Mouse (Mus musculus): ENCODE data around the gene Morn1. TPM values are rescaled to one million over a fixed set of nuclear protein-coding genes. Genes with fewer than 3 reads are reported as not detected.

Morn1 gene
- total RNA-seq, 2 experiments from 2014 or later: 1.8 to 7.6 TPM

DNA sequence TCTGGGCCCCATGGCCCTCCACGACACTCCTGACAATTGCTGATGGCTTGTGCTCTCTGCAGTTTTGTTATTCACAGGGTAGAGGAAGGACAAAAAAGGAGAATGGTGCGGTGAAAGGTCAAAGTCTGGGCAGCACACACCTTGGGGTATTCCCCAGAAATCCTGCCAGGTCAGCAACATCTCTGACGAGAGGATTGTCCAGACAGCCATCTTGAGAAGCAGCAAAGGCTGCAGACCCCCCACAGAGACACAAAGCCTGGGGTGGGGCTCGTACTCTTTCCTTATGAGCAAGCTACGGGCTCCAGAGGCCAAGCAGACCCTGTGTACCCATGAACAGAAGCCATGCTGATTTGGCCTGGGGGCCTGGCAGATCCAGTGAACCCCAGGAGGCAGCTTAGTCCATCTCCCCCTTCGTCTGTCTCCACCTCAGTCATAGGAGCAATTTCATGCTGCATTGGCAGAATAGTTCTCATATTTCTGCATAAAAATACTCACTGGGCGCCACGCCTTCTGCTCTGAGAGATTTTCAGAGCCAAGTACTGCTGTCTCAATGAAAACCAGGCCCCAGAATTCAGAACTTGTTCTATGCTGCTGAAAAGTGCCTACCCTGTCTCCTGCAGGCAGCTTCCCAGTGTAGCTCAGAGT is 27.5 kb downstream of the Morn1 start:
- ATAC-seq (replicated peaks; ENCODE audit: low FRiP score, low TSS enrichment, poor library complexity, severe bottlenecking): no peak

DNA sequence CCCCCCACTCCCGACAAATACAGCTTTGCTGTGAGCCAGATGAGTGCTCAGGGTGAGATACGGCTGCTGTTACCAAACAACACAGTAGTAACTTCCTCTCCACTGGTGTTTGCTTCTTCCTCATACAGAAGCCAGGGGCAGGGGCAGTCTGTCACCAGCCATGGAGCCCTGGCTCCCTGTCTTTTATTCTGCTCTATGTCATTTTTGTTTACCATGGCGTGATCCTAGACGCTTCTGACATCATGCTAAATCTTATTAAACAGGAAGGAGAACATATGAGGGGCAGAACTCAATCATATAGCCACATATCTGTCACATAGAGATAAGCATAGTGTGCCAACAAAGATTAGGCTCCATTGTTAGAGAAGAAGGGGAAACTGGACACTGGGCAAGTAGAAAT is 30.2 kb downstream of the Morn1 start:
- peak; percentile 39 for ATAC-seq (replicated peaks; ENCODE audit: low FRiP score, low TSS enrichment, poor library complexity, severe bottlenecking)

DNA sequence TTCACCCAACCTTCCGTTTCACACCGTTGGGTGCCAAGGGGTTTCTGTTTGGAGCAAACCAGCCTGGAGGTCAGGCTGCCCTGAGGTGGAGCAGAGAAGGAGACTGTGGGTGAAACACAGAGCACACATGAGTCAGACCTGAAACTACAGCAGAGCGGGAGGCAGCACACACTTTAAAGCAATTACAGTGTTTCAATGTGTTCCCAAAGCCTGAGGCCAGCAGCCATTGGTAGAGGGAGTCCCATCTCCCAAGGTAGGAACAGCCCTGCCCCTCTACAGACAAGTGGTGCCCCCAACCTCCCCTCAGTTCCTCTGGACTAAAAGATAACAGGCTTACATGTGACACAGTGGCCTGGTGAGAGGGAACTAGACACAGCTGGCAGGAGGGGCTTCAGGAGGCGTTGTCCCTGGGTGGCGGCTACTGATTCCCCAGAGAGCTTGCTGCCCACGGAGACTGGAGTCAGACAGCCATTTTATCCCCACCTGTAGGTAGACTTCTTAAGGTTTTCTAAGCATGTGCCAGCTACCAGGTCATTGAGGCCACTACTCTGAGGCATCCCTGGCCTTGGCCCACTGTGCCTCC is 31.1 kb downstream of the Morn1 start:
- ATAC-seq (replicated peaks; ENCODE audit: low FRiP score, low TSS enrichment, poor library complexity, severe bottlenecking): peak; percentile 63

DNA sequence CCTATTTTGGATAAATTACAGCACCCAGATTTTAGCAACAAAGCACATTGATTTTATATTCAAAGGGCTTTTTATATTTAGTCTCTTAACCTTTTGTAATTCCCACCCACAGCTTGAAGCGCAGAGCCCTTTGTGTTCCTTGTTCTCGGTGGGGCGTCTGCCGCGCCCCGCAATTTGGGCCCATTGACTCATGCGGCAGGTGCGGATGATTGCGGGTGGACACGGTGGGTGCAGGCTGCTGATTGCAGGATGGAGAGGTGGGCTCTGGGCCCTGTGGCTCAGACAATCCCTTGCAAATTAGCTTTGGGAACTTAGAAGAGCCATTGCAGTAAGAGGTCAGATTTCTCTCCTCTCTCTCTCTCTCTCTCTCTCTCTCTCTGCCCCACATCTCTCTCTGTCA is 31.9 kb downstream of the Morn1 start:
- no peak for ATAC-seq (replicated peaks; ENCODE audit: low FRiP score, low TSS enrichment, poor library complexity, severe bottlenecking)

DNA sequence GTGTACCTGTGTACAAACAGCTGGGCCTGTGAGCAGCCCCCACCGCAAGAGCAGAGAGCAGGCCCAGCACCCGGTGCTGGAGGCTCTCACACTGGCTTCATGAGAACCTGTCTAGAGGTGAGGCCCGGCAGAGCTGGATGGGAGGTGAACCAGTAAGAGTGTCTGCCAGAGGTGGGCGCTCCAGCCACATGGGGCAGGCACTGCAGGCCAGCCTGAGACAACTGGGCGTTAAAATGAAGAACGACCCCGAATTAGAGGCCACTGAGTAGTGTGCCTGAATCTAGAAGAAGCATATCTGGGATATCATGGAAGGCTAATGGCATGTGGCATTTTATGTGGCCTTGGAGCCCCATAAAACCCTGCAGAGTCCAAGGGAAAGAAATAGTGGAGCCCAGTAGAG is 33.7 kb downstream of the Morn1 start:
- no peak for ATAC-seq (replicated peaks; ENCODE audit: low FRiP score, low TSS enrichment, poor library complexity, severe bottlenecking)

DNA sequence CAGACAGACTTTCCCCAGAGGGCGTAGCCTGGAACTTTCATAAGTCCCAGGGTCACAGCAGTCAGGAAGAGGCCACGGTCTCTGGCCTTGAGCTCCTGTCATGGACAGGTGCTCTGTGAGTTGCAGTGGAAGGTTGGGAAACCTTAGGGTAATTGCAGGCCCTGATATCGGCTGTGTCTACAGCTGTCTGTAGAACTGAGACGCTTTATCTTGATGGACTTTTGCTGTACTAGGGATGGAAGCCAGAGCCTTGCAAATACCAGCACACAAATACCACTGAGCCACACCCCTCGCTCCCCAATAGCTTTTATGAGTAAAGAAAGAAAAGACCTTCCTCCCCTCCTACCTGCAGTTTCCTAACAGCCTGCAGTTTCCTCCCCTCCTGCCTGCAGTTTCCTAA is 34.2 kb downstream of the Morn1 start:
- ATAC-seq (replicated peaks; ENCODE audit: low FRiP score, low TSS enrichment, poor library complexity, severe bottlenecking): peak; percentile 43

DNA sequence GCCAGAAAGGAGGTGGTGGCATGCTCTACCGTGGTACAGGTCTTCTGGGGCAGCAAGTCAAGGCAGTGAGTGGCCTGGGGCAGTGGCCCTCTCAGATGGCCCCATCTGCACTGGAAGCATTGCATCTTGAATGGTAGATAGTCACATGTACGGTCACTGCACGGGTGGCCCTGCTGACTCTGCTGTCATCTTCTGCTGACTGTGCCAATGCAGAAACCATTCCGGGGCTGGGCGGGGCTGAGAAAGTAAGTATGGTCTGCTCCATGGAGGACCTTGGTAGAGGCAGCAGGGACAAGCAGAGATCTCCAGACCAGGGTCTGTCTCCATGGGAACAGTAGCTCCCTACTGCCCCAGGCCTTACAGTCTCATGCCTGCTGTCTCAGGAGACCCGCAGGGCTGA is 34.8 kb downstream of the Morn1 start:
- ATAC-seq (replicated peaks; ENCODE audit: low FRiP score, low TSS enrichment, poor library complexity, severe bottlenecking): no peak

DNA sequence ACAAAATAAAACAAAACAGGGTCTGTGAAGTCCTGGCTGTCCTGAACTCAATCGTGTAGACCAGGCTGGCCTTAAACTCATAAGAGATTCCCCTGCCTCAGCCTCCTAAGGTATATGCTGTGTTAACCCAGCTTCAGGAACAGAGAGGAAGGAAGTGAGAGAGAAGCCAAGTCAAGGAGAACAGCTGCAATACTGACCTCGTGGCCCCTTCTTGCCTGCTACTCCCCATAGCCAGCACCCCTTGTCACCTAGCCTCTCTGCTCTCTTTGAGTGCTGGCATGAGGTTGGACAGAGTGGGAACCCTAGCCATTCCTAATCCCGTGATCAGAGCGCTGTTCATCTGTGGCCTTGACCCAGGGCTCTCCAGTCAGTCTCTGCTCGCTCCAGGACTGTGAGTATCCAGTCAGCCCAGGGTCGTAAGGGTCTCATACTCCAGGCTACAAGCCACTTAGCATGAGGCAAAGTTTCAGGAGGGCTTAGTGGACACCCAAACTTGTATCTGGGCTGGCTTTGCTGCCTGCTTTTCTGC is 35.6 kb downstream of the Morn1 start:
- no peak for ATAC-seq (replicated peaks; ENCODE audit: low FRiP score, low TSS enrichment, poor library complexity, severe bottlenecking)

DNA sequence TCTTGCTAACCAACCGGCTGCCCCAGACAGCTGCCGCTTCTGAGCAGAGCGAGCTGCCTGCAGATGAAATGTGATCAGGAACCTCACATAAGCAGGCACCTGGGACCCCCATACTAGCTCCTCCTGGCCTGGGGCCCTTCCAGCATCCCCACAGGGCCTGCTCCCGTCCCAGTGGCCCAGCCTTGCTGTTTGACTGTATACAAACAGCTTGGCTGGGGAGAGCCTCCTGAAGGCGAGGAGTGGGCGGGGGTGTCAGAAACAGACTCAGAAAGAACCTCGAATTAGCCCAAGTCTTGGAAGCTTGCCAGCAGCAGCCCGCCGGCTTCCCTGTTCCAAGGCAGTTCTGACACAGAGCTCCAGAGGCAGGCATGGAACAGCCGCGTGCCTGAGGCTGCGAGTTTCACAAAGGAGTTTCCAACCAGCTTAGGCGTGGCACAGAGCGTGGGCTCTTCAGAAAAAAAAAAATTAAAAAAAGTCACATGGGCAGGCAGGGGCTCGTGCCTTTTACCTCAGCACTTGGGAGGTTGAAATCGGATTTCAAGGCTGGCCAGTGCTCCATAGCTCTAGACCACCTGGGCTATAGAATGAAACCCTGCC is 36.2 kb downstream of the Morn1 start:
- no peak for ATAC-seq (replicated peaks; ENCODE audit: low FRiP score, low TSS enrichment, poor library complexity, severe bottlenecking)

DNA sequence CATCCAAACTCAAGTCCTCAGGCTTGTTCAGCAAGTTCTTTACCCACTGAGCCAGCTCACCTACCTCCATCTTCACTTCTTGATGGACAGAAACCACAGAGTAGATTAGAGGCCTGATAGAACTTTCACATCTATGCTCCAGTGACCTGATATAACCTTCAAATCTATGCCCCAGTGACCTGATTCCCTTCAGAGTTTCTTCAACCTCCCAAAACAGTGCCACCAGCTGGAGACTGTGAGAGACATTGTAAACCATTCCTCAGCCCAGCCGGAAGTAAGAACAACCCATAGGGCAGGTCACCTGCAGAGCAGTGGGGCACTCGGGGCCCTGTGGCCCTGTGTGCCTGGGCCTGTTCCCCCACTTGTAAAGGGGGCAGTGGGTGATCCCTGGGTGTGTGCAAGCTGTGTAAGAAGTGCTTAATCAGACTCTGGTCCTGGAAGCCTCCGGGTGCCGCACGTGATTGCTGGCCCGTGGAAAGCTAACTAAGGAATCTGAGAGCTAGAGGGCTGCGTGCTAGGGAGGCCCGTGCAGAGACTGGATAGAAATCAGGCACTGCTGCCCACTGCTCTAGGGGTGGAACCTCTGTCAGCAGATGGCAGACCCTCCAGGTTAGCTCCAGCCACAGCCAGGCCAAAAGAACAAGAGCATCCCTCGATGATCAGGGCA is 37.6 kb downstream of the Morn1 start:
- no peak for ATAC-seq (replicated peaks; ENCODE audit: low FRiP score, low TSS enrichment, poor library complexity, severe bottlenecking)

DNA sequence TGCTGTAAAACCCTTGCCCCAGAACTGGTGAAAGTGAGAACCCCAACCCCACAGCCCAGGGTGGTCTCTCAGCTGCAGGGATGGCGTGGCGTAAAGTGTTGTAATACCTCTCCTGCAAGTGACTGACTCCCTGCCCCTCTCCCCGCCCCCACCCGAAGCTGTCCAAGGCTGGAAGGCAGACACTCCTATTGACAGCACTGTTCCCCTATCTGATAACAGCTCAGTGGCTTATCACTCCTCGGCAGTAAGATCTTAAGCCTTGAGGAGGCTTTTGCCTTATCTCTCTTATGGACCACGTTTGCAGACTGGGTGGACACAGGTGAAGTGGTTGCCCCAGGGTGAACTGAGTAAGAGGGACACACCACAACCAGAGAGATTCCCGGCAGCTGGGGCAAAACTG is 38.9 kb downstream of the Morn1 start:
- ATAC-seq (replicated peaks; ENCODE audit: low FRiP score, low TSS enrichment, poor library complexity, severe bottlenecking): peak; percentile 28; the same call in 1 of the 2 replicates

DNA sequence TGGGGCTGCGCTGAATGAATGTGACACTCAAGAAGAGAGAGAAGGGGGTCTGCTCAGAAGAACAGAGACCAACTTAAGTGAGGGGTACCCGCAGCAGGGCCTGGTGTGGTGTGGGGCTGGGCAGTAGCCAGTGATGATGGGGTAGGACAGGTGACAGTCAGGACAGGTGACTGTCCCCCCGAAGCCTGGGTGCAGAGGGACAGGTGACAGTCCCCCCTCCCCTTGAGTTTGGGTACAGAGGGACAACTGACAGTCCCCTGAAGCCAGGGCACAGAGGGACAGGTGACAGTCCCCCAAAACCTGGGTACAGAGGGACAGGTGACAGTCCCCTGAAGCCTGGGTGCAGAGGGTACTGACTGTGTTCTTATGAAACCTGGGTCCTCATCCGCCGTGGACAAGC is 39.8 kb downstream of the Morn1 start:
- ATAC-seq (replicated peaks; ENCODE audit: low FRiP score, low TSS enrichment, poor library complexity, severe bottlenecking): no peak

DNA sequence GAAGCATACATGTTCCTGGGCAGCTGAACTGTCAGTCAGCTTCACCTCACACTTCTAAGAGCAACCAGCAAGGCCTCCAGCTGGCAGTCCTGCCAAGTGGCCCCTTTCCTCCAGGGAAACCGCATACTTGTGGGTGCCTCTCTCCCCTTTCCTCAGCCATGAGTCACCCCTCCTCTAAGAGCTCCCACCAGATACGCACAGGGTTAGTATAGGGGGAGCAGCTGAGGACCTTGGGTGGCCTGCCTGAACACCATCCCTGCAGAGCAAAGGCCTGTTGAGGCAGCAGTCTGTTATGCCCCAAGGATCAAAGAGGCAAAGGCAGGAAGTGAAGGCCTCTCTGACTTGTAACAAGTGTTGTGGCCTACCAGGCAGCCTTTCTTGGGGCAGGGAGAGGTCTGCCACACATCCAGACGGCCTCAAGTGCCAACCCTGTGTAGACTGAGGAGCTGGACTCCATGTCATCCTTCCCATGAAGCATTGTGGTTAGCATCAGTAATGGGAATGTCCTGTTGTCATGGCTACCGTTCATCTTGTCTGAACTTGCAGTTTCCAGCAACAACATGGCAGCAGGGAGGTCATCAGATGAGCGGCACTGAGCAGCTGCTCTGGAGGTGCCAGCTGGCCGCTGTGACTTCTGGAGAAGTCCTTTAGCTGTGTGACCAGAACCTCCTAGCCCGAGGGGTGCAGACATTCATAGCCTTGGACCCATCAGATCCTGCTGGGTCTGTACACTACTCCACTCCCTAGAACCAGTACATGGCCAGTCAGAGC is 40.4 kb downstream of the Morn1 start:
- ATAC-seq (replicated peaks; ENCODE audit: low FRiP score, low TSS enrichment, poor library complexity, severe bottlenecking): no peak

DNA sequence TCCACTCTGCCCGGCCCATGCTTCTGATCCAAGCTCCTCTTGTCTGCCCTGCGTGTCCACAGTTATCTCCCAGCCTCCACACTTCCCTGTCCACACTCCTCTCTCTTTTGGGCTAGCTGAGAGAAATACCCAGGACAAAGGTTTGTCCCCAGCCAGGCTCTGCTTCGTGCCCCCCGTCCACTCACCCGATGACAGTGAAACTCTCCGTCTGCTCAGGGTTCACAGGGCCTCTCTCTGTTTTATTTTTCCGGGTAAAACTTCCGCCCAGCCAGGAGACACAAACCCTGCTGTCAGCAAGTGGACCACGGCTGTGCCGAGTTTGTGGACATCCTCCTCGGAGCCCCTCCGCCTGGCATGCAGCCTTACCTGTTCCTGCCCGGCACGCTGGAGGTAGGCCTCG is 42.0 kb downstream of the Morn1 start:
- ATAC-seq (replicated peaks; ENCODE audit: low FRiP score, low TSS enrichment, poor library complexity, severe bottlenecking): no peak

DNA sequence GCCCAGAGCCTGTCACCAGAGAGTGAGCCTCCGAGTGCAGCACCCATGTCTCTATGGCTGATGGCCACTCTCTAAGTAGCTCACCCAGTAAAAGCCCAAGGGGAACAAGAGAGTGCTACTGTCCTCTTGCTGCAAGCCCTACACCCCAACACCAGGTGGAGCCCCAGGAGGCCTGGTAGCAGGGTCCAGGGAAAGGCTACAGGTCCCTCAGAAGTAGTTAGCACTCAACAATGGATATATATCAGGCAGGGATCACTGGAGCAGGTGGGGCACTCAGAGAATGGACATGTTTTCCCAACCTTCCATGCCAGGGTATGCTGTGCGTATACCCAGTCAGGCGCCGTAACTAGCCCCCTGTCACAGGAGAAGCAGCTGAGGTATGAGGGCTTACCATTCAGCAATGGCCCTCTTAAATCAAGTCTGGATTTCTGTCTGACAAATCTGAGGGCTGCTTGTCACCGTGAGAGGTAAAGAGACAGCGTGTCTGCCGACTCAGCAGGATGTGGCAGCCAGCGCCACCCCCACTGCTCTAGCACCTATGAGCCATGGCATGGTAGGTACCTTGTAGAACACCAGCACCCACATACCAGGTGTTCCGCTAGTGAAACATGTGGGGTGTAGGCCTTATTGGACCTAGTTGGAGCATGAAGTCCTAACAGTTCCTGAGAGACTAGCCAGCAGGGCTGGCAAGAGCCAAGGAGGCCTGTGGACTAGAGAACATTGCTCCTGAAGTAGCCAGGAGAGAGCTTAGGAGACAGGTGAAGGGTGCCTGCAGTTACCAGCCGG is 42.9 kb downstream of the Morn1 start:
- 0 out of 2 replicates have a peak, but pooled peaks have one; percentile 29 for ATAC-seq (replicated peaks; ENCODE audit: low FRiP score, low TSS enrichment, poor library complexity, severe bottlenecking)

DNA sequence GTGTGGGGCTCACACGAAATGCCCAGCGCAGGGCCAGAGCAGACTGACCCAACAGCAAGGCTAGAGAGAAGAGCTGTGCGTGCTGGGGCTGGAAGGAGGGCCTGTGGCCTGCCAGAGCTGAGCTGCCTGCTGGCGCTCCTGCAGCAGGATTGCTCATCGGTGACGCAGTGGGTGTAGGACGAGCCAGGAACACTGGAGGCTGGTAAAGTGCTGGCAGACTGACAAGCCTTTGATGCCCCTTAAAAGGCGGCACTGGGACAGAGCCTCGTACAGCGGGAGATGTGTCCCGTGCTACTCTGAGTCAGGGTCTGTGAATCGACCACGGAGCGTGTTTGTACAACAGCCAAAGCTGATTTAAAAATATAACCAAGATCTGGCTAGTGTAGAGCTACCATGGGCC is 43.6 kb downstream of the Morn1 start:
- no peak for ATAC-seq (replicated peaks; ENCODE audit: low FRiP score, low TSS enrichment, poor library complexity, severe bottlenecking)

DNA sequence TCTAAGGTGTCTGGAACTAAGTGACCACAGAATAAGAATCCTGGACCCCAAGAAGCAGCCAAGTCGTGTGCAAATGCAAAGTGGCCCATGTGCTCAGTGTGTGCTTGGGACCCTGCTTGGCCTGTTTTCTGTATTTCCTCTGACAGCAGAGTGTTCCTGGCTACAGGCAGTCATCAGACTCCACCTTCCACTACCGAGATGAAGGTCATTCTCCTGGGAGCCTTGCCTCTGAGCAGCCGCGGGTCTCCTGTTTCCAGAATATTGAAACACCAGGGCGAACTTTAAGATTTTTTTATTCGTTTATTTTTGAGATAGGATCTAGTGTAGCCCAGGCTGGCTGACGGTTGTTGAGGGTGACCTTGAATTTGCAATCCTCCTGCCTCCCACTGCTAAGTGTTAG is 44.2 kb downstream of the Morn1 start:
- ATAC-seq (replicated peaks; ENCODE audit: low FRiP score, low TSS enrichment, poor library complexity, severe bottlenecking): no peak

DNA sequence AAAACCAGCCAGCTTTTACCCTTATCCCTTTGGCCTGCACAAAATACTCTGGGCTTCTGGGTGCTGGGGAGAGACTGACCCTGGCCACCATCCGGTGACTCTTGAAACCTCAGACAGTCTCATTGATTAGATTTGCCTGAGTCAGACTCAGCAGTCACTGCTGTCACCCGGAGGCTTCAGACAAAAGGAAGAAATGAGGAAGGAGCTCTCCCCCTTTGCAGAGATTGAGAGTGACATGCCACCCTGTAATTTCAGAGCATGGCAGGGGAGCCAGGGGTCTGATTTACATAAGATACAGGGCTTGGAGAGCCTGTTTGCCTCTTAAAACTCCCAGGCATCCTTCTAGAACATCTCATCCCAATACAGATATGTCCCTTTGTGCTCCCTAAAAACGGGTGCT is 46.8 kb downstream of the Morn1 start:
- ATAC-seq (replicated peaks; ENCODE audit: low FRiP score, low TSS enrichment, poor library complexity, severe bottlenecking): no peak

Measured in megakaryocyte-erythroid progenitor cell, adult 5-6 weeks (primary cell).